Mouse (Mus musculus) thymus, adult 2 months (tissue): Measurements from ENCODE around the gene Mrgprd.

Source experiments
- CTCF ChIP-seq: fragments of 200-500 bp; IDR thresholded peaks from 2 replicates; pipeline ENCODE4 v1.5.1; 2012; ENCODE audit warnings: mild to moderate bottlenecking, control low read depth, low read length, moderate library complexity, borderline replicate concordance; ENCODE audit not compliant: control insufficient read depth, poor library complexity, insufficient read depth; ENCODE audit errors: extremely low read depth
- POLR2A ChIP-seq: fragments of 200-500 bp; IDR thresholded peaks from 2 replicates; pipeline ENCODE4 v1.6.1; 2012; ENCODE audit warnings: mild to moderate bottlenecking, low read length, control low read depth, moderate library complexity; ENCODE audit not compliant: control insufficient read depth, poor library complexity, insufficient read depth; ENCODE audit errors: extremely low read depth

DNA sequence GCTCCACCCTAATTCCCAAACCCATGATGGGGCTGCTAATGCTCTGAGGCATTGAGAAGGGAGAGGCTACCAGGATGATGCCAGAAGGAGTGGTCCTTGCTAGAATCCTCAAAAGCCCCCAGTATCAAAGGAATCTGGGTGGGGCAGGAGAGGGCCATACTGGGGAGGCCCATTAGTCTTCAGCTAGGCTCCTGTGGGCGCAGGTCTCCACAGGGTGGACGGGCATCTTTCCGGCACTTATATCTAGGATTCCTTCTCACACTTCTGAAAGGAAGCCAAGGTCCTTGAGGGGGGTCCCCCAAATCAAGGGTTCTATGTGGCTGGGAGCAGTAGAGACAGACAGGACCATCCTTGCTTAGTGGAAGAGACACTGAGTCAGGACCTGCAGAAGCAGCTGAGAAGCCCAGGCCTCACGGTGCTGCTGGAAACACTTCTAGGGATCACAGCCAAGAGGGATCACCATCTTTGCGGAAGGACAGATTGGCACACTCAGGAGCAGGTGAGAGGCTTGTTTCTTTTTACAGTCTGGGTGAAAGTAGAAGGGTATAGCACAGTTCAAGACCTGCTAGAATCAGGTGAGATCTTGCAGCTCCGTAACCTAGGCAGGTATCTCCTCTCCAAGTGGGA is at the start of gene Mrgprd:
- TF ChIP-seq POLR2A (no peak), CTCF (no peak)
